Mouse (Mus musculus) G1E-ER4 (cell line): ENCODE measurements around the gene Ctf1. TPM values are rescaled to one million over a fixed set of nuclear protein-coding genes. Genes with fewer than 3 reads are reported as not detected.

Experiments
- GATA1 ChIP-seq: IDR thresholded peaks from one replicate; pipeline ENCODE4 v1.8.0; 2012; ENCODE audit warnings: low read length, inconsistent platforms
- polyA plus RNA-seq: library from polyadenylated mRNA; stranded (reverse); fragments of >175 nt; gene quantifications from 2 replicates; pipeline ENCODE4 v1.2.3, GENCODE M21; 2012

Gene Ctf1
- 2.8 and 3.7 TPM in 2 replicates for polyA plus RNA-seq

DNA sequence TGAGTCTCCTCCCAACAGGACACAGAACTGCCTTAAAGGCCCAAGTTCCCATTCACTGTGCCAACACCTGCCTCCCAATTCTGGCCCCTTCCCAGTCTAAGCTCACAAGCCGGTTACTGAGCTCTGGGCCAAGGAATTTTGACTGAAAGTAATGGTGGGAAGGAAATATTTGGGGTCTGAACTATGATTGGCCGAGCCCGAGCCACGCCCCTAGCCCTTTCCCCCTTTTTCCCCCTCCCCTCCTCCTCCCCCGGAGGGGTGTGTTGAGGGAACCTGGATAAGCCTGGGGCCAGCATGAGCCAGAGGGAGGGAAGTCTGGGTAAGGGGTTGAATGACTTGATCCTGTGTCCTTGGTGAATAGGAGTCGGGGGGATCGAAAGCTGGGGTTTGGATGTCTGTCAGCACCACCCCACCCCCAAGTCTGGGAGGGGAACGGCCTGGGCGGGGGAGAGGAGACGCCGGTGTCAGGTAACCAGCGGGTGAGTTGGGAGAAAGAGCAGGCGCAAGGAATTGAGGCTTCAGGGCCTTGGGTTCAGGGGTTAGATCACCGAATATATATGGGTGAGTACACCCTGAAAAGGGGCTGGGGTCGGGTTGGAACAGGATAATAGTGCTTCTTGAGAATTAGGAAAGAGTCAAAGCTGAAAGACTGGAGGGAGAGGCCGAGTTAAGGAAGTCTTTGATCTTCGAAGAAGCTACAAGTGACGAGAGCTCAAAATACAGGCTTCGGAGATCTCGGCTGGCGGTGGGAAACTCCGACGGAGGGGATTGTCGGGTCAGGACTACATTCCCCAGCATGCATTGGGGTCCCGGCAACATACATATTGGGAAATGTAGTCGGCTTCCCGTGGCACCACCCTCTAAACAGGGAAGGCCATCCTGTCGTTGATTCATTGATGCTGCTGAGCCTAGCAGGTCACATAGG lies at the start of gene Ctf1:
Ctf1 (plus strand) TSS at position 276 of the 925 bp plus-strand sequence.
- no peak for TF ChIP-seq GATA1

DNA sequence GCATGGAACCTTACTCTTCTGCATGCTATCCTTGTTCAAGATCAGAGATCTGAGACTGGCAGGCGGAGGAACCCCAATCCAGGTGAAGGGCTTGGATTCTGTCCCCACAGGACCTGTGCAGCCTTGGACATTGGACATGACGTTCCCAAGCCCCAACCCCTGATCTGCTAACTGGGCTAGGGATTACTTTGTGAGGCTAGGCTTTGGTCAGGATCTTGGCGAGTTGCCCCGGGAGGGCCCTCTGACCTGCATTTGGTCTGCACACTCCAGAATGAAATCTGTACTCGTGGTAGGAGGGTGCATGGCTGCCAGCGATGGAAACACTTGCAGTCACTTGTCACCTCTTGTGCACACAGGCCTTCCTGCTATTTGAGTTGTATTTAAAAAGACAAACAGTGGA lies 49.6 kb upstream of the Ctf1 start:
- TF ChIP-seq GATA1, result no peak

DNA sequence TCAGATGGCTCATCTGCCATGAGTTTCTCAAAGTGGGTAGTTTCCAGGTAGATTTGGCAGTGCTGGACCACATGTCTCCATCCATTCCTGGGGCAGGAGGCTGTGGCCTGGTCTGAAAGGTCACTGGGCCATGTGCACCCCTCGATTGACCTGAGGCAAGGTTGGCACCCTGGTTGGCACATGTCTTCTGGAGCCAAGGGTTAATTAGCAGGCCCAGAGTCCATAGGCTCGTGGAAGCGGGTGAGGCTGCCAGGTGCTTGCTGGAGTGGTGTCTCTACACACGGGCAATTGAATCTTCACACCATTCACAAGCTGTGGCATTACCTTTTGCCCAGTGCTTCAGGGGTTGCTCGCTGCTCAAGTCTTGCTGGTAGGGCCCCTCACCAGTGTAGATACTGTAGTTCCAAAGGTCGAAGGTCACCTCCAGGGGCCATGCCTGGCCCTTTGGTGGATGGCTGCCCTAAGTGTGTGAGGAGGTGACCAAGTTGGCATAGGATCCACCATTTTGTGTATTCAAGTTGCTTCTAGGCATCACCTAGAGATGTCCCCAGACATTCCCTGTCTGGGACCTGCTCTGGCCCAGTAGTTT lies 46.4 kb upstream of the Ctf1 start:
- no peak for TF ChIP-seq GATA1

DNA sequence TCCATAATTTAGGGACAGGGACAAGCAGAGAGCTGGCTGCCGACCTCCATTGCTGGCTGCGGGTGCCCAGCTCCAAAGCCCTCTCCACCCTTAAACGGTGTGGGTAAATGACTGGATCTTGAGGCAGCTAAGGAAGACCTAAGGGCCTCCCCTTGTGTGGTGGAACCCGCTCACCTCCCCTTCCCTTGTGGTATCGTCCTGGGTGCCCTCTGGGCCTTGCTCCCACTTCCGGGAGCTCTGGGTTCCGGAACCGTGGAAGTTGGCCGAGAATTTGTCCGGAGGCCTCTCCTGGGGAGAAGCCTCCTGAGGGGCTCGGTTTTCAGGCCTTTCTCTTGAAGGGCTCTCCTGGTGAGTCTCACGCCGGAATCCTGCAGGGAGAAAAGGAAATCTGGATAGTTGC lies 45.9 kb upstream of the Ctf1 start:
- TF ChIP-seq GATA1, result no peak

DNA sequence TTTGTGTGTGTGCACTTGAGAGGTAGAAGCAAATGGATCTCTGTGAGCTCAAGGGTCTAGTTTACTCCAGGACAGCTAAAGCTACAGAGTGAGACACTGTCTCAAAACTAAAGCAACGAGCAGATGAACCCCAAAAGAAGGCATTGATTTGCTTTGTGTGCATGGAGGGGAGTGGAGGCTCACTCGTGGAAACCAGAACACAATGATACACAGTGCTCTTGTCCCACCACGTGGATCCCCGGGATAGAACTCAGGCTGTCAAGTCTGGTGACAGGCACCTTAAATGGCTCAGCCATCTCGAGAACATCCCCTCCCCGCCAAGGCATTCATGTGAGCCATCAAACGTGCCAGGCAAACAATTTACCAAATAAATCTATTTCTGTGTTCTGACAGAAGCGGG lies 45.4 kb upstream of the Ctf1 start:
- no peak for TF ChIP-seq GATA1

DNA sequence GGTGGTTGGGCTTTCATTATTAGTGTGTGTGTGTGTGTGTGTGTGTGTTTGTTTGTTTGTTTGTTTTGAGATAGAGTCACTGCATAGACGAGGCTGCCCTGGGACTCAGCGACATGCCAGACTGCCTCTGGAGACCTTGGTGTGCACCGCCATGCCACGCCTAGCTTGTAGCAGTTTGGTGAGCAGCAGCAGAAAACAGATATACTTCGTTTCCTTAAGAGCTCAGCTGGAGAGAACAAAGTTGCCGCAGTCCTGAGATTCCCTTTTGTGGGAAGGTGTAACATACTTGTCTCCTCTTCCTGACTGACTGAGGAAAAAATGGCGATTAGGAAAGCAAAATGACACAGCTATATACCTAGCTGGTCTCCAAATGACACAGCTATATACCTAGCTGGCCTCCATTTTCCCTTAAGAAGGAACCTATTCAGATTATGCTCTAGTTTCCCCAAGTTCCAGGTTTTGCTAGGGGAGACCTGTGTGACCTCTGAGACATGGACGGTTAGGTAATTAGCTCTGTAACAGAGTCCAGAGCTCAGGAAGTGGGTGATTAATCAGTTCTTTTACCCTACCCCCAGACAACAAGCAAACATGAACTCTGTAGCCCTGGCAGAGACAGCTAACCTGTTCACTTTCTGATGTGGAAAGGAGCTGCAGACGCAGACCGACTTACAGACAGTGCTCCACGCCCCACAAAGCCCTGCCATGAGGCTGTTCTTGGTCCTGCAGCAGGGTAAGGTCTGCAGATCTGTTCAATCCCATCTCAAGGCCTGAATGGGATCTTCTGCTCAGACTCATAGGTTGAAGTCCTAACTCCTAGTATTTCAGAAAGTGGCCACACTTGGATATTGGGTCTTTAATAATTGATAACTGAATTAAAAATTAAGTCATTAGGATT lies 40.4 kb upstream of the Ctf1 start:
- TF ChIP-seq GATA1, result no peak

DNA sequence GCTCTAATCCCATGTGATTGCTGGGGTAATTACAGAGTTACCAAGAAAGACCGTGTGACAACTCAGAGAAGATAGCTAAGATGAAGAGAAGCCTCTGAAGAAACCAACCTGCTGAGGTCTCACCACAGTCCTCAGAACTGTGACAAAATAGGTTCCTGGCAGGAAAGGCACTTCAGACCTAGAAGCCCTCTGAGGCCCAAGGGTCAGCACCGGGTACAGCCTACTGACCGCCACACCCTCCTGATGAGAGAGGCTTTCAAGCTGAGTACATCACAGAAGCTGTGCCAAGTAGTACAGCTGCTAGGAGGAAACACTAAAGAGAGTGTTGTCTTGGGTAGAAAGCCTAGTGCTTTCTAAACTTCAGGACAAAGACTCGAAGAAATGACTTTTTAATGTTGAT lies 39.8 kb upstream of the Ctf1 start:
- no peak for TF ChIP-seq GATA1

DNA sequence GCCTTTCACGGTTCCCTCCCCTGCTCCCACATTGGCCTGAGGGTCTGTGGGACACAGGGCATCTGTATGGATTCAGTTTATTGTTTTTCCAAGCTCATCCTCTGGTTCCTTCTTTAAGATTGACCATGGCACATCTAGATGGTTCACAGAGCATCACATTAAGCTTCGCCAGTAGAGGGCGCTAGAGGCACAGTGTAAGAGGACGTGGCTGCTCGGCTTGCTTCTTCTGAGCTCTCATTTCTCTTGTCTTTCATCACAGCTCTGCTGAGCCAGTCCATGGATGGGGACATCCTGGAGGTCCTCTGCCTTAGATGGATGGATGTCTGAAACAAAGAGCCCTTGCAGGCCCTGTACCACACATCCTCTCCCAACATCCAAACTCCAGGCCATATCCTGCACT lies 37.6 kb upstream of the Ctf1 start:
- TF ChIP-seq GATA1, result no peak

DNA sequence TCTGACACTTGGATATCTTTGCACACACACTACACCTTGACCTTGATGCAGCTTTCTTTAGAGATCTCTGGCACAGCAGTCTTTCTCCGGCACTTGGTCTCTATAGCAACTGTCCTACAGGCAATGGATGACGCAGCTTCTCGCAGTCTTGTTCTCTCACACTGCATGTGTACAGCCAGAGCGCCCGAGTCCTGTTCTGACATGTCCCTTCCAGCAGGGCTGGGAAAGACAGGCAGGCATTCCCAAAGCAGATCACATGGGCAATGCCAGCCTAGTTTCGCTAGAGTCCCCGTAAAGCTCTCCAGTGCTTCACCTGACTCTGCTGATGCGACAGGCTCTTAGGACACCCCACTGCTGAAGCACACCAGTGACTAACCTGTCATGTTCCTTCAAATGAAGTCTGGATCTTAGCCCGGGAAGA lies 37.1 kb upstream of the Ctf1 start:
- no peak for TF ChIP-seq GATA1

DNA sequence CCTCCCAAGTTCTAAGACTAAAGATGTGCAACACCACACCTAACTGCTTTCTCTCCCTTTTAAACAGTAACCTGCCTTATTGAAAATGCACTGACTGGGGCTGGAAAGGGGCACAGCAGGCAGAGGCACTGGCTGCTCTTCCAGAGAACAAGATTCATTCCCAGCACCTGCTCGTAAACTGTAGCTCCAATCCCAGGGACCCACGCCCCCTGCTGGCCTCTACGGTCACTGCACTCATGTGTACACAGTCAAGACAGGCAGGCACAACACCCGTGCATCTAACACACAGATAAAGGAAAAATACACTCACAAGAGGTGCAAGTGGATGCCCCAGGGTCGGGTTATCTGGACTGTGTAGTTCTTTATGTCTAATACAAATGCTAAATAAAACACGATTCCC lies 35.5 kb upstream of the Ctf1 start:
- no peak for TF ChIP-seq GATA1

DNA sequence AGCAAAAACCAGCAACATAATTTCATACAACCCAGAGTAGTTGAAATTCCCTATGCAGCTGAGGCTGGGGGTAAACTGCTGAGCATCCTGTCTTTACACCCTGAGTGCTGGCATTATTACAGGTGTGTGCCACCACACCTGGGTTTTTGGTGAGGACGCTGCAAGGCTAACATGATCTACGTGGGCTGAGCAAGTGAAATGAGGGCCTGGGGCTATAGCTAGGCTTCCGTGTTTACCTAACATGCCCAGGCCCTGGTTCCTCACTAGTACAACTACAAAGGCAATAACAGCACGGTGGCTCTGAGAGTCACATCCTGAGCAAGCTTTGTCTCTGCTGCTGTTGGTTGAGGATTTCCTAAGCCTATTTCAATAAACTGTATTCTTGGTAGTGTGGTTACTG lies 34.9 kb upstream of the Ctf1 start:
- TF ChIP-seq GATA1, result no peak

DNA sequence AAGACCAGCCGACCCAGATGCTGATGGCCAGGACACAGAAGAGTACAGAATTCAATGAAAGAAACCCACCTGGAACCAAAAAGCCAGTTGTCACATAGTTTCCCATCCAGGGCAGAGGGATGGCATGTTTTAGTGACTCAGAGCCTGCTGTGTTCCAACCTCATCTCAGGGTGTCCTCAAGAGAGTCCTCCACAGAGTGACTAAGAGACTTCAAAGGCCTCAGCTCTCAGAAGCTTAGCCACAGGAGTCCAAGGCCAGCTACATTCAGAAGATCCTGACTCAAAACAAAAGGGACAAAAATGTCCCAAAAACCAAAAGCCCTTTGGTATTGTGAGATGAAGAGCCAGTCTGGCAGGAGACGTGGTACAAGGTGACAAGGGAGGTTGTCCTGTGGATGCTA lies 33.7 kb upstream of the Ctf1 start:
- no peak for TF ChIP-seq GATA1

DNA sequence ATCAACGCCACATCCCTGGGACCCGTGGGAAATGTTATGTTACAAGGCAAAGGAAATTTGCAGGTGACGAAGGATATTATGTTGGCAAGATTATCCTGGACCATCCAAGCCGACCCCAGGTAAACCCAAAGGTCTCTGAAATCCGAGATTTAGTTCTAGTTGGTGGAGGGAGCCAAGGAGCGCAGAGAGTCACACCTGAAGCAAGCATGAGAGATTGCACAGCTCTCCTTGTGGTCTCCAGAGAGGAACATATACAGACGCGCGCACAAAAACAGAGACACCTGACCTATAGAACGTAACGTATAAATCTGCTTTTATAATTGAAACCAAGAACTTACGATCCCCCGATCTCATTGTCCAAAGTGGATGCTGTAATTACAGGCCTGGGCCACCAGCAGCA lies 32.0 kb upstream of the Ctf1 start:
- no peak for TF ChIP-seq GATA1

DNA sequence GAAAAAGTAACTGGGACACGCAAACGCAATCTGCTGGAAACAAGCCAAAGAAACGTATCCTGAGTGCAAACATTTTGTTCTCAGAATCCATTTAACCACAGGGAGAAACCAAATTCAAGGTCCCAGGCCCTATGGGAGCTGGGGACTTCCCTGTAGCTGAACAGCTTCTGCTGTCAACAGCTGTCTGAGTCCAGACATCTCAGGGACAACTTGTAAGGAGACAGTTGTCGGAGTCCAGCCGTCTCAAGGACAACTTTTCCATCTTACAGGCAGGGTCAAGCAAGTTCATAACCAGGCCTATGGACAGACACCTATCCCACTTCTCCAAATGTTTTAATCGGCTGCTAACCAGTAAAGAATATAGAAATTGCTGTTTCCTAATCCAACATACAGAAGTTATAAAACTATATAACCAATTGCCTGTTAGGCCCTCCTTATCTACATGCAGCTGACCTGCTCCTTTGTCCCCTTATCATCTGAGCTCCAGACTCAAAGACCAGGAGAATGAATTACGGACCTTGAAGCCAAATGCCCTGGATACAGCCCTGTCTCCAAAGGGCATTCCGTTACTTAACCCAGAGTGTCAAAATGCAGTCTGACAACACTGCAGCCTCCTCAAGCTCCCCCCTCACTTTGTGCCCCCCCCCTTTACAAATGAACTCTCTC lies 30.5 kb upstream of the Ctf1 start:
- TF ChIP-seq GATA1, result no peak

DNA sequence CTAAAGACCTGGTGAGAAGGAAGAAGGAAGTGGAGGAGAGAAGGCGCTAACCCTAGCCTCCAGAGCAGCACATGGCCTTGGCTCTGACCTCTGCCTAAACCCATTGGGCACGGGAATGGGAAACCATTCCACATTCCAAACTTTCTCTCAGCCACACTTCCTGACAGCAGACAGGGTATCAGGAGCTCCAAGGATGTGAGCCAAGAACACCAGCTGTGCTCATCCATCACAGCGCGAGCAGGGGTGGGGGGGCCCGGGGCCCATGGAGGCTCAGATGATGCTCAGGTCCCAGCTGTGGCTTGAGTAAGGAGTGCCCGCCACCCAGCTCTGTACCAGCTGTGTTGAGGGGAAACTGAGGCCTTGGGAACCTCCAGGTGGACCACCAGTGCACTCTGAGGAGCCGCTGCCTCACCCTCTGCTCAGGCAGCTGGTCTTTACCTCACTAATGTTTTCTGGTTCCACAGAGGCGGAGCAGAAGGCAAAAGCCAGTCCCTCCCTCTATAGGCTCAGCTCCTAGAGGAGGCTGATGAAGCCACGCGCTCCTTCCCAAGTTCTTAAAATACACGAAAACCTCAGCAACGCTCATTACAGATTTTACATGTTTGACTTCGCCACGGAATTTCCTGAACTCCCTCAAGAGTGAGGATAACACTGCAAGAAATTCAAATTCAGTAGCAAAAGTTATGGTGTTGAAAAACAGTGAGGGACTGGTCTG lies 27.1 kb upstream of the Ctf1 start:
- TF ChIP-seq GATA1, result no peak
